Mouse (Mus musculus): ENCODE data around the gene Nfia.

The Nfia gene

DNA sequence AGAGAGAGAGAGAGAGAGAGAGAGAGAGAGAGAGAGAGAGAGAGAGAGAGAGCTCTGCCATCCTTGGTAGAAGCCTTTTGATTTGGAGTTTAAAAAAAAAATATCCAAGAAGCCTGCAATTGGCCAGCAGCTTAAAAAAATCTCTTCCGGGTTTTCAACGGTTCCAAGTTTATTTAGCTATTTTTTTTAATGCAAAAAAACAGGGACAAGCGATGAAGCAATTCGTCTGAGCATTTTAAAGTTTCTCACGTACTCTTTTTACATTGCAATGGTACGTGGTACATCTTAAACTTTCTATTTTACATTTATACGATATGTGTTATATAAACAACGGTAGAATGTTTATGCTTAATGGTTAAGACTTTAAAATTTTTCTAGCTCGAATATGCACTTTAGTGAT, at the start of gene Nfia:
Gene Nfia, plus strand, starts transcription at position 94 of the 400 bp plus-strand sequence.
- no peak for DNase-seq

DNA sequence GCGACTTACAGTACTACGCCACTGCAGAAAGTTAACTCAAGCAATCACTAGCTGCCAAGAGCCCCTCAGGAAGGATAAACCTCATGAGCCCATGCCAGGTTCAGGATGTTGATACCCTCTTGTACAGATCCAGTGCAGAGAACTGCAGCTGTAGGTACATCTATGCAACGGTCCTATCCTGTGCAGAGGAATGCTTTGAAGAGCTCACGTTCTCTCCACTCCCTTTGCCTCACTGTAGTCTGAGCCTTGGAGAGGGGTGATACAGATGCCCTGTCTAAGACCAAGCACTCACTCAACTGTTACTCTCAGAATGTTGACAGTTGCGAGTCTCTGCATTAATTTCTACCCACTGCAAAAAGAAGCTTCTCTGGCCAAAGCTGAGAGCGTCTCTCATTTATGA, 49.2 kb upstream of the Nfia start:
- DNase-seq, result no peak

DNA sequence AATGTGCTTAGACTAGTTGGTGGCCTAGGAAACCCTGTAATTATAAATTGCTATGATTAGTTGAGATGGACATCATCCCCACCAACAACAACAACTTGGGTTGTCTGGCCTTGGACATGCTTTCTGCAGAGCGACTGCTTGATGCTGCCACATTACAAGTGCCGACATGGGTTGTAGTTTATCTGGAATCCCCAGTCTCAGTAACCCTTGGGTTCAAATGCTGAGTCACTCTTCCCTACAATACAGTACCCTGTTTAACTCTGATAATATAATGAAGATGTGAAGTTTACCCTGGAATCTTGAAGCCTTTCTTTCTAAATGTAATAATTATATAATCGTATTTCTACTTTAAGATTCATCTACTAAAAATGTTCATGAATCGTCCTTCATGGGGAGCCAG, 44.0 kb upstream of the Nfia start:
- DNase-seq, result no peak

DNA sequence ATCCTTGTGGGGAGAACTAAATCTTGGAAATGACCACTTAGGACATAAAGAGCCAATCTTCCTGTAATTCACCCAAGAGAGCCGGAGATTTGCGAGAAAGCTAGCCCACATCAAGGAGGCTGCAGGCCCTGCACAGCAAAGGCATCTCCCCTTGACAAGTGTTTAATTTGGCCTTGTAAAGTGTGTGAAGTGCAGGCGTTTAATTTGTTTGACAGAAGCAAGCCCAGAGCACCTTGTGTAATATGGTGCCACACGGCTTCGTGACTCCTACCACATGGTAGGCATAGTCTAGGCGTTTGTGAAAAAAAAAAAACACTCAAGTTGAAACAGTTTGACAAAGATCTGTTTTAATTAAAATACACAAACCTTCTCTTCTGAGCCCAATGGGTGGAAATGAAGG, 42.5 kb upstream of the Nfia start:
- no peak for DNase-seq

DNA sequence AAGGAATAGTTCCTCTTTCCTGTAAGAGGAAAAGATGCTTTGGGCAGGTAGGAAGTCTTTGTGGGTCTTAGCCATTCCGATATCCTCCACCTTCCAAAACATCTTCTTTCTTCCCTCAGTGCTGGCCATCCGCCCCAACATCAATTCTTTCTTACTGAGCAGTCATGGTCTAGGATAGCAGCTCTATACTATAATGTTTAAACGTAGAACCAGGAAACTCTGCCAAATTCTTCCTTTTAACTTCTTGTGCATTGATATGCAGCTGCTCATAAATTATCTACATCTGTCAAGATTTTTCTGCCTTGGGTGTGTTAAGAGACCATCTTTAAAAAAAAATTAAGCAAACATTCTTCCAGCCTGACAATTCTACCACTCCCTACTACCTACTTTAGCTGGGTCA, 42.1 kb upstream of the Nfia start:
- DNase-seq, result no peak

DNA sequence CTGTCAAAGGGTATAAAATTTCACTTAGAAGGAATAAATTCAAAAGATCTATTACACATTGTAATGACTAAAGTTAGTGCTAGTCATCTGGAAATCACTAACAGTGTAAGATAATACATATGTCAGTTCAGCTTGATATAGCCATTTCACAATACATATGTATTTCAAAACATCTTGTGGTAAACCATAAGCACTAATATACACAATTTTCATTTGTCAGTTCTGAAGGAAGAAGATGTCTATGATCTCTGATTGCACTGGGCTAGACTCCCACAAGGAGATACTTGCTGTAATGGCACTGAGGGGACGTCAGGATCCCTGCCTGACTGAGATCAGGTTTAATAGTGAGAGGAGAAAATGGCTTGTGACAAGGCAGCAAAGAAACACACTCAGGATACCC, 39.1 kb upstream of the Nfia start:
- no peak for DNase-seq

DNA sequence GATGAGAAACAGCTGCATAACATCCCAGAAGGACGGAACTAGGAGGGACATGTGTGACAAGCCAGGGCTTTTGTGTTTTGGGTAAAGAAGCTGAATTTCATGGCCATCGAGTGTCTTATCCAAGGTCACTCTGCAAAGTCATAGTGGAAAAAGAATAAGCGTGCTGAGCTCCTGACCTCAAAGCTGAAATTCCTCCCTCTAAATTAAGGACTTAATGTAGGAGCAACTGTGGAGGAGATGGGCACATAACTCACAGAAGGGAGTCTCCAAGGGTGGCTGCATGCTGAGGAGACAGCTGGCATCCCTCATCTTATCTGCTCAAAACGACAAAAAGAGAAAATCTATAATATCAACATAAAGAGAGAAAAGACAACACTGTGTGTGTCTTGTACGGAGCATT, 28.6 kb upstream of the Nfia start:
- DNase-seq, result no peak

DNA sequence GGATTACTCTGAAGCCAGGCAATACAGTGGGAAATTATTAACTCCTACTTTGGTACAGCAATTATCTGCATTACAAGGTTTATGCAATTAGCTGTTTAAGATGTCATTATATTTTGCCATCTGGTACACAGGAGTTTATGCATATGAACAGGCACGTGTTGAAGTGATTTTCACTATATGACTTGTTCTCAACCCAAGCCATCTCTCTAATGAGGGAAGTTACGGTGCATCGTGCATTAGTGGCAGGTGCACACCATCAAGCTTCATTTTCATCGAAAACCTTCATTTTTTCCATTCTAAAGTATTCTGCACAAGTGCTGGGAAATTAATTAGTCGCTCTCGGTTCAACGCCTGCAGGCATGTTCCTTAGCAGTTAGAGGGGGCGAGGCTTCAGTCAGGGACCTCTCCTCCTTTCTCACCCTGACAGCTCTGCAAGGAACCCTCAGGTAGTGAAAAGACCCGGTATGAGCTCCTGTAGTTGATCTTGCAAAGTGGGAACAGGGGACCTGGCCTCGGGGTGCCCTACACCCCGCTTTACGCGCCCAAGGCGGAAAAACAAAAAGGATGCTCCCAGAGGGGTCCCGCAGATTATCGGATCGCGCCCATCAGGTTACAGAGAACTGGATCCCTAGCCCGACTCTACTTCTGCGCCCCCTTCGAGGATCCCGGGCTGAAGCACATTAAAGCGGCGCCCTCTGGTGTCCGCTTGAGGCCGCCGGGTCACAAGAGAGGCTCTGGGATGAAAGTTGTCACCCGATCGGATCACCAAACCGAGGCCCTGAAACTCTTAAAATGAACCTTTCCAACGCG, 27.0 kb upstream of the Nfia start:
- DNase-seq, result peak; percentile 83 to 84

DNA sequence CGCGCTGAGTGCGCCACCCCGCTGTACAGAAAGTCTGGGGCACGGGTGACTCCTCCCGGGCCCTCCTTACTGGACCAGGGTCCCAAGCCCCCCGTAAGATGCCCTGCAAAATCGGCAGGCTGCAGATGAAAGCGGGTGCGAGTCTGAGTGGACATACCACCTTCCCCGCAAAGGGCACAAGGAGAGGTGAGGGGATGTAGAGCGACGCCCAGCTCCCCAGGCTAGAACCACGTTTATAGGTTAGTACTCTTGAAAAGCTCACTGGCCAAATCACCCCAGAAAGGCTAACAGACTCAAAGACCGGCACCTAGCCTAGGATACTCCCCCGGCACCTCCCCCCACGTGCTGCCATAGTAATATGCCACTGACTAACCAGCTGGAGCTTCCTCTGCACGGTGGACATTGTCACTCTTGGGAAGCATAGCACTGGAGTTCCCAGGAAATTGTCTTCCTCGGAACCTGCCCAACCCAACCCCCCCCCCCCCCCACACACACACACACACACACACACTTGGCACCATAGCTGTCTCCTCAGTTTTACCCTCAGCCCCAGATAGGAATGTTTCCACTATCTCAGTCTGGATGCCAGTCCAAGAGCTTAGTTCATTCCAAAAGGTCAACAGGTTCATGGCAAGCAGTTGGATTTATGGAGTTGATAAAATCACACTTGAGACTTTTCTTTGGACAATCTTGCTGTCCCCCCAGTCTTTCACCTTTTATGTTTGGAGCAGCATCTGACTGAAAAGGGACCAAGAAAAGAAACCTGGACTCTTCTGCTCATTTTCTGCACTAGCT, 26.2 kb upstream of the Nfia start:
- peak in 1 of 2 experiments; percentile 45 for DNase-seq

DNA sequence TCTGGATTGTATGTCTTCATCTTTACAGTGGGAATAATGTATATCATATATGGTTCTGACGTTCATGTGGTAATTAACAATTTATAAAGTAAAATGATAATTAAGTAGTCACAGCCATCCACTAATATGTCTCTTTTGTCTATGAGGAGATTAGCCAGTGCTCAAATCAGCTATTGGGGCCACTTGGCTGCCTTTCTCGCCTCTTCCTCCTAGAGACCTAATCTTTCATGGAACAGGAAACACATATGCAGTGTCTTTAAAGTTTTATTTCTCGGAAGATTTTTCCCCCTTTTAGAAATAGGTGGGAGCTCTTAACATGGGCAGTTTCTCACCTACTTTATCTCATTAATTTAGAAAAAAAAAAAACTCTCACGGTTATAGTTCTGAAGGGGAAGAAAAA, 22.1 kb upstream of the Nfia start:
- DNase-seq, result no peak

DNA sequence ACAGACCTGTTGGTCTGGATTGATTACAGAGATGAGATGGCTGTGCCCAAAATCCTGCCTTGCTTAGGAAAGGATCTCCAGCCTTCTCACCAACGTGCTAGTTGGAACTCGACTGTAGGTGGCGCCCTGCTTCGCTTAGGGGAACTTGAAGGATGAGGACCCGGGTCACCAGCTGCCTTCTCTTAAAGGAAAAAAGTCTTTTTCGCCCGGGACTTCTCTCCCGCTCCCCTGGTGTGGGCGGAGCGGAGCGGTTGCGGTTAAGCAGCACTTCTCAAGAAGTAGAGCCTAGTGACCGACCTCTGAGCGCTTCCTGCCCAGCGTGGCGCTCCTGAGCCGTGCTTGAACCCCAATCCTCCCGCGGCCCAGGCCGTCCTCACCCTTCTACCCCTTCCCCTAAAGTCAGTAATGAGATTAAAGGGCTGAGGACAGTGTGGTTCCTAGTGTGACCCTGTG, 21.5 kb upstream of the Nfia start:
- DNase-seq, result peak; percentile 95 to 98

DNA sequence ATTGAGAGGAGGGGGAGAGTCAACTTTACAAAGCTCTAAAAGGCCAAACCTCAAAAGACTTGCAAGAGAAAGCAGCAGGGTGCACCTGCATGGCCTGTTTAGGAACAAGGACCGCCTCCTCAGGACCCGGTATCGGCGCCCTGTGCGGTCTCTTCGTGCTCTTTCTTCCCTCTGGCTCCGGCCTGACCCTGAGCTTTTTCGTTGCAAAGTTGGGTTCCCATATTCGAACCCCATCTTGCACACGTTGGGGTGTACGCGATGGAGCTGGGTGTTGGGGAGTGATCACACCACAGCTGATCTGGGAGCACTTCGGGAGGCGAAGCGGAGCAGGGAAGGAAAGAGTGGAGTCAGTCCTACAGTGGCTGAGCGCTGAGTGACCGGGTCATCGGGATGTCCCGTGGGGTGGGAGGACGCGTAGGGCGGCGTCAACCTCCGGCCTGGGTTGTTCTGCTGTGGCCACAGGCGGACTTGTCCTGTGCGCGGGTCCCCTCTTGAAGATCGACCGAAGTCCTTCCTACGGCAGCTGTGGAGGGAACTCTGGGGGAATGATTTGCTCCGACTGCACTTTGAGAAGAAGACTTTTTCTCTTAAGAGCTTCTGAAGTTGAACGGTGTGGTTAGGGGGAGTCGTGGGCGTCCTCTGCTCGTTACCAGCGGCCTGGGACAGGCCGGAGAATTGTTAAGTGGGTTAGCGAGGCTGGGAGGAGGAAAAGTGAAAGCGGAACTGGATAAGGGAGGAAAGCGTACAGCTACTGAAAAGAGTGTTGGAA, 20.9 kb upstream of the Nfia start:
- DNase-seq, result peak; percentile 83 to 93

DNA sequence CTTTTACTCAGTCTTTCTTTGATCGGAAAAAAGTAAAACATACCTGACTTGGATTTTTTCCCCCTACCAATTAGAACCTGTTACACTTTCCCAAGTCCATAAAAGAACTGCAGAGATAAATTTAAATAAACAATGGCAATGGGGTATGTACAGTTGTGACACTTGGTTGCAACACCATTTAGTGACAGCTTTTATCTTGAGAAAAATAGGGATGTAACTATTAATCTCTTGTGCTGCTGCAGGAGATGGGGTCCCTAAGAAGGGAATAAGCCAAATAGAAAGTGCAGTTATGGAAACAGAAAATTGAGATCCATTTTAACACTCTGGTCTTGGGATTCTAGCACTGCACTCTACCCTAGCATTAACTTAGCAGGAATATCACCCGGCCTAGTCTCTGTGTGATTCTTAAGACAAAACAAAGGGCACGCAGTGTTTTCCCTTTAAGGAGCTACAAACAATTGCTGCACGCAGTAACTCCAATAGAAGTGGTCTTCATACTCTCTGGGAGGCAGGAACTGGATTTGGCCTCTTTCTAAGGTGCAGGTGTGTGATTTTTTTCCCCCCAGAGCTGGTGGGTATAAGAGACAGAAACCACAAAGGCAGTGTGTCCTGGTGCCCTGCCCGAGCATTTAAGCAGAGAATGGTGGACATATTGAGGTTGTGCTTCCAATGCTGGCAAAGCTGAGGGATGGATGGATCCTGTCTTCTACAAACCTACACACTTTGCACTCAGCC, 20.1 kb upstream of the Nfia start:
- no peak for DNase-seq

DNA sequence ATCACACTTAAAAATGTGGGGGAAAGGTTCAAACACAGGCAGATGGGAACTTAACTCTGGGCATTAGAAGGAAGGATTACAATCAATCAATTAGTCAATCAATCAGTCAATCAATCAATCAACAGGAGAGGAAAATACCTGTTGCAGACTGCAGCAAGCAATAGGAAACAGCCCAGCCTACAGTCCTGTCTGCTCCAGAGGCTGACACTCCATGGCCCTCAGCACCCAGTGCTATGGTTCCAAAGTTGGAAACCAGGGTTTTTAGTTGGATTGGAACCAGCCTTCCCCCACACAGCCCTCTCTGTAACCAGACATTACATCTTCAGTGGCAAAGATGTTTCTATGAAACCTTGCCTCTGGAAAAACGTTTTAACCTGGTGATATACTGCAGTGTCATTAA, 19.0 kb upstream of the Nfia start:
- DNase-seq, result no peak

DNA sequence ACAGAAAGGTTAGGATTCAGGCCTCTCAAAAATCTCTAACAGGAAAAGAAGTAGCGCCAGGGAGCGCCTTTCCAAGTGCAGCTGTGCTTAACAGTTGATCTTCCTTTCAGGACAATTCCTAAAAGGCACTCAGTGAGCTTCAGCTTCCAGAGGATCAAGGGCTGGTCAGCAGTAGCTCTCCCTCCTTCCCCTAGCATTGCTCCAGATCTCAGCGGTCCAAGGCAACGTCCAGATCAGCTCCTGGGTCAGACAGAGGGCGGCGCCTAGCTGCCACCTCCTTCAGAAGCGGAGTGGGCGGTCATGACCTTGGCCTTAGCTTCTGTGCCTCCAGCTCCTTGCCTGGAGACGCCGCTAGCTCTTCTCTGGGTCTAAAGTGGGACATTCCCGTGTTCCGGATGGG, 18.3 kb upstream of the Nfia start:
- peak; percentile 77 to 93 for DNase-seq

DNA sequence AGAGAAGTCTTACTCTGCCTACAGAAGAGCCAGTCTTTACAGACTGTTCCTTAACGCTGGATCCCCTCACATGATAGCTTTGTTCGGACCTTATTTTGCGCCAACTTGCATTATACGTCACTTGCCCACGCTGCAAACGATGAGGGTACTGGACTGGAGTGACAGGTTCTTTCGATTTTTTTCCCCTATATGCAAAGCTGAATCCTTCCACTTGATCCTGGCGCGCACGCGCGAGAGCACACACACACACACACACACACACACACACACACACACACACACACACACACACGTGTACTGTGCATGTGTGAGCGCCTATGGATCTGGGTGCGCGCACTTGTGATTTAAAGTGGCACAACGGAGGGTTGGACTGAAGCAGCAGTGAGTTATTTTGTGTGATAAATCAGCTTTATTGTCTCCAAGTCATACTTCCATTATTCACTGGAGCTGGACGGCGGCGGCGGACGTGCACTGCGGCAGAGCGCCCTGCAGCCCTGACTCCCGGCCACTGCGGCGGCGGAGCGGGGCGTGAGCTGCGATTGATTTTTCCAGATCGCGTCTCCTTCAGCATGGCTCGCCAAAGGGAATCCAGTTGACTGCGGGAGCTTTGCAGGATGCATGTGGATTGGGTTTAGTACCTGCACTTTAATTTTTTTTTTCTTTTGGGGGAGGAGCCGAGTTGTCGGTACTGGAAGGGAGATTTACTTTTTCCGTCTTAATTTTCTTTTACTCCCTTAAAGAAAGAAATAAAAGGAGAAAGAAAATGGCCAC, 15.1 kb upstream of the Nfia start:
- peak; percentile 71 to 85 for DNase-seq

DNA sequence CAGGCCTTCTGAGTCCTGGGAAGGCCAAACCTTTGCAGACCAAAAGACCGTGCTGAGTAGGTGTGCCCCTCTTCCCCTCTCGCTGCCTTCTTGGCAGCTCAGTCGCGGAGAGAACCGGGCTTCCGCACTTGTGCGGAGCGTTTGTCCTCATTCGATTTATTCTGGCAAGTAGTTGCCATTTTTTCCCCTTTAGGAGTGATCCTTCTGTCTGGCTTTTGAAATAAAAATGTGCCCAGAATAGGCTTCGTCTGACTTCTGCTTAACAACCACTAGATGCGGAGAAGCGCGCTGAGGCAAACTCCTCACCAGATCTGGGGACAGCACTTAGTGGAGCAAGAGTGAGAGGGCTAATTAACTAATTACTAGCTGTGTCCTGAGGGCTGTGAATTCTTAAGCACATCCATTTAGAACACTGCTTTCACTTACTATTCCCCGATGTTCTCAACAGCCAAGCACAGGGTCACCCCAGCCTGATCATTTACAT, 14.5 kb upstream of the Nfia start:
- DNase-seq, result peak in 1 of 2 experiments; percentile 56

DNA sequence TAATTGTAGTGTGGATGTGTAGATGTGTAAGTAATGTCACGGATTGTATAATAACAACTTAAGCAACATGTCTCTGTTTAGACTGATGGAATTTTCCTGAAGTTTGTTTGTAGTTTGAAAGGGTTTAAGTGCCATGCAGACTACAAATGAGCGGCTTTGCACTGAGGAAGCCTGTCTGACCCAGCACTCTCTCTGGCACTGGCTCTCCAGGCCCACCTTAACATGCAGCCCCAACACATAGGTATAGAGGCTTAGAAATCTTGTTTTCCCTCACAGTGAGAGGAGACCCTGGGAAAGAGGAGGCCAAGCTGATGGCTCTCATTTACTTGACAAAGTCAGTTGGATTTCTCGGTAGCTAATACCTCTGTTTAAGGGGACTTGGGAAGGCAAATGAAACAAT, 13.9 kb upstream of the Nfia start:
- DNase-seq, result no peak

DNA sequence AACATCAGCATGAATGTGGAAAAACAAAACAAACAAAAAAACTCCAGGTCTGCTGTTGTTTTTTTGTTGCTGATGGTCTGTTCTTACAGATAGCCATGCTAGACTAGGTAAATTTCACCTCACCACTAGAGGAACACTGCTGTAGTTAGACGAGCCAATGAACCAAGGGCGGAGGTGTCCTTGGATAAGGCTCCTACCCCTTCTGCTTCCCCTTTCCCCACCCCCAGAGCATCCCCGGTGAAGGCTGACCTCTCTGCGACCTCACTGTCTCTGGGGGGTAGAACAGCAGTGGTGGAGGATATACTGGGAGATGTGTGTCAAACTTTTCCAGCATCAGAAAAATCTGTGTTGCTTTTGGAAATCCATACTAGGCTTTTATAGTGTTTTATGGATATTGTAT, 7.9 kb upstream of the Nfia start:
- peak in 1 of 2 experiments; percentile 52 for DNase-seq

DNA sequence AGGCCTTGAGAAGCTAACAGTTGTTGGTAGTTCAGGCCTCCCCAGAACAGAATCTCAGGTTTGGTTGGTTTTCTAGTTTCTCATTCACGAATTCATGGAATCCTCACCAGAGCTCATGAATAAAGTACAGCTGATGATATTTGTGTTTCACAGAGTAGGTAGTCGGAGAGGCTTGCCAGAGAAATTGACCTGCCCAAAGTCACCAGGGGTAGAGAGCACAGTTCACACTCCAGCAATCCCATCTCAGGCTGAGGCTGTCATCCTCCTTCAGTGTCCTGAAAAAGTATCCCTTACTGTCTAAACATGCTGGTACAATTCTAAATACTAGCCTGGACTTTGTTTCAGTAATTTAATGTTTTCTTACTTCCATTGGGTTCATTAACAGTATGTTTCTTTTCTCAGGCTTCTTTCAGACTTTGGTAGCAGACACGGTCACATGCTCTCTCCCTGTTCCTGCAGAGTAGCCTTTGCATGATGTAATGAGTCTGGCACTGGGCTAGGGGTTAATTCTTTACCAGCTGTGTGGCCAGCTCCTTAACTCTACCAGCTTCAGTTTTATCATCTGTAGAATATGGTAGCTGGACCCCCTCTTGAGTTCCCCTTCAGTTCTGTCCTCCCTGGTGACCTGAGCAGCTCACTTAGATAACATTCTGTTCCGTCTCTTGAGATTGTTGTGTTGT, 7.1 kb upstream of the Nfia start:
- peak; percentile 80 to 86 for DNase-seq

DNA sequence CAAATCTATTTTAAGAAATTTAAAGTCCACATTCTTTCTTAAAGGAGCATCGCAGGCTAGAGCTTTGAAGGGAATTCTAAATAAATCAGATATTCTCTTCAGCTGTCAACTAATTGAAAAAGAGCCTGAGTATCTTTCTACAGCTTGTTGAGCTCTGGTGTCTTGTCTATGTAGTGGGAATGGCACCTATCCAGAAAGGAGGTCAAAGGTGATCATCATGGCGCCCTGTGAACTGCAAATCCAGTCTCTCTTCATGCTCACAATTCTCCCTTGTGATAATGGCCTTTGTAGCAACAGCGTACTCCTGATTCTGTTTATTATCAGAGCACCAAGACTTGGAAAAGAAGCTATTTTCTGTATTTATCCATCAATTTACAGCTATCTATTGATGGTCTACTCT, 6.4 kb upstream of the Nfia start:
- no peak for DNase-seq
